Mouse (Mus musculus): Measurements from ENCODE around the gene Cdh5. TPM values are rescaled to one million over a fixed set of nuclear protein-coding genes. Genes with fewer than 3 reads are reported as not detected.

Gene Cdh5
- polyA plus RNA-seq, 1 experiment, result 9.9 TPM

- Histone ChIP-seq H3K4me1 (ENCODE audit: control insufficient read depth, insufficient read depth, low read length) (no peaks in the 10 kb centered on the region), H3K4me3 (replicated peaks; ENCODE audit: insufficient read depth, low read depth, low read length) (no peak overlapping the region), H3K27me3 (ENCODE audit: control insufficient read depth, insufficient read depth, low read length) (no peaks in the 10 kb centered on the region), H3K27ac (ENCODE audit: insufficient read depth, low read length) (no peak overlapping the region)
- TF ChIP-seq CTCF (IDR thresholded peaks at IDR 0.05; ENCODE audit: borderline replicate concordance, insufficient read depth, low read depth, low read length) (no peak), POLR2A (IDR thresholded peaks at IDR 0.05; ENCODE audit: borderline replicate concordance, insufficient read depth, low read length) (no peak)
- WGBS, result 71% methylated on average over 6 of the region's 6 CpGs
- DNase-seq, result no peak
Observed at GRCm38 (mm10) chr8:104190777-104191468, 89.5 kb downstream of the Cdh5 start.

GRCm38 (mm10) chr8:104191496-104191895, 90.1 kb downstream of the Cdh5 start:
- TF ChIP-seq CTCF (IDR thresholded peaks at IDR 0.05; ENCODE audit: borderline replicate concordance, insufficient read depth, low read depth, low read length), result no peak
- TF ChIP-seq POLR2A (IDR thresholded peaks at IDR 0.05; ENCODE audit: borderline replicate concordance, insufficient read depth, low read length), result no peak

More at GRCm38 (mm10) chr8:104191496-104191895, 90.1 kb downstream of the Cdh5 start:
- DNase-seq, result no peak
- no peaks in the 10 kb centered on the region for H3K27me3 ChIP-seq (ENCODE audit: control insufficient read depth, insufficient read depth, low read length)
- 16% methylated on average over 11 of the region's 11 CpGs for WGBS
- H3K4me1 ChIP-seq (ENCODE audit: control insufficient read depth, insufficient read depth, low read length), result no peaks in the 10 kb centered on the region
- no peak overlapping the region for H3K27ac ChIP-seq (ENCODE audit: insufficient read depth, low read length)
- H3K4me3 ChIP-seq (replicated peaks; ENCODE audit: insufficient read depth, low read depth, low read length), result no peak overlapping the region

Other genes starting within 250 kb of the Cdh5 start
- gene Bean1, start 68.8 kb downstream of the Cdh5 start, polyA plus RNA-seq (2012; rRNA removed), result 21.8 and 23.0 TPM in 2 replicates
- 37.2 and 38.4 TPM in 2 replicates for gene Tk2, start 146.9 kb downstream of the Cdh5 start, polyA plus RNA-seq (2012; rRNA removed)
- 6.9 and 7.9 TPM in 2 replicates for gene Cklf, start 149.2 kb downstream of the Cdh5 start, polyA plus RNA-seq (2012; rRNA removed)
- gene Cmtm2a, start 191.6 kb downstream of the Cdh5 start, polyA plus RNA-seq (2012; rRNA removed), result not detected in 2 replicates
- not detected in 2 replicates for gene Gm45711, start 208.5 kb downstream of the Cdh5 start, polyA plus RNA-seq (2012; rRNA removed)
- not detected in 2 replicates for gene Cmtm1, start 208.5 kb downstream of the Cdh5 start, polyA plus RNA-seq (2012; rRNA removed)
- gene Gm11020, start 219.9 kb downstream of the Cdh5 start, polyA plus RNA-seq (2012; rRNA removed), result not detected in 2 replicates
- gene Cmtm2b, start 220.6 kb downstream of the Cdh5 start, polyA plus RNA-seq (2012; rRNA removed), result not detected in 2 replicates
- 16.9 and 18.6 TPM in 2 replicates for gene Cmtm3, start 237.8 kb downstream of the Cdh5 start, polyA plus RNA-seq (2012; rRNA removed)